Mouse (Mus musculus): ENCODE measurements around the gene U2surp. TPM values are rescaled to one million over a fixed set of nuclear protein-coding genes. Genes with fewer than 3 reads are reported as not detected.

Gene U2surp
- polyA plus RNA-seq, 1 experiment: 5.5 TPM

- Histone ChIP-seq H3K36me3 (ENCODE audit: control insufficient read depth, insufficient read depth) (no peaks in the 10 kb centered on the region), H3K4me3 (no peak overlapping the region), H3K79me2 (ENCODE audit: control insufficient read depth, insufficient read depth) (no peaks in the 10 kb centered on the region), H3K27me3 (ENCODE audit: control insufficient read depth, insufficient read depth, insufficient read length) (peaks cover 22% of the 10 kb centered on the region), H3ac (ENCODE audit: control insufficient read depth, insufficient read length) (no peak overlapping the region), H3K4me2 (ENCODE audit: low read depth) (no peak overlapping the region)
- TF ChIP-seq USF1 (IDR thresholded peaks at IDR 0.05; ENCODE audit: low read depth) (no peak), MYOD1 (IDR thresholded peaks at IDR 0.05; ENCODE audit: control insufficient read depth in 1 of 3, insufficient read length in 2 of 3, low read depth in 2 of 3) (no peak), TCF3 (IDR thresholded peaks at IDR 0.05; ENCODE audit: insufficient read length, low read depth) (no peak), MAX (IDR thresholded peaks at IDR 0.05; ENCODE audit: low read depth) (no peak), E2F4 (IDR thresholded peaks at IDR 0.05; ENCODE audit: insufficient read depth) (no peak), REST (IDR thresholded peaks at IDR 0.05; ENCODE audit: insufficient read depth, insufficient read length) (no peak), MYOG (IDR thresholded peaks at IDR 0.05; ENCODE audit: control insufficient read depth in 1 of 3, insufficient read depth in 1 of 3, insufficient read length in 2 of 3, low read depth in 2 of 3) (no peak), CEBPB (IDR thresholded peaks at IDR 0.05; ENCODE audit: insufficient read depth, poor library complexity, severe bottlenecking) (no peak), TCF12 (IDR thresholded peaks at IDR 0.05; ENCODE audit: insufficient read depth, poor library complexity, severe bottlenecking) (no peak), POLR2AphosphoS2 (IDR thresholded peaks at IDR 0.05; ENCODE audit: insufficient read length, low read depth) (no peak), POLR2A (IDR thresholded peaks at IDR 0.05; ENCODE audit: insufficient read length, low read depth) (no peak), SRF (IDR thresholded peaks at IDR 0.05; ENCODE audit: control insufficient read depth, insufficient read length, low read depth) (no peak)
These were observed 45.9 kb upstream of the U2surp start for GRCm38 (mm10) chr9:95557722-95558121.

- TF ChIP-seq REST (IDR thresholded peaks at IDR 0.05; ENCODE audit: insufficient read depth, insufficient read length) (no peak), E2F4 (IDR thresholded peaks at IDR 0.05; ENCODE audit: insufficient read depth) (no peak), MAX (IDR thresholded peaks at IDR 0.05; ENCODE audit: low read depth) (no peak), POLR2AphosphoS2 (IDR thresholded peaks at IDR 0.05; ENCODE audit: insufficient read length, low read depth) (no peak)
- Histone ChIP-seq H3K79me2 (ENCODE audit: control insufficient read depth, insufficient read depth) (no peaks in the 10 kb centered on the region), H3K36me3 (ENCODE audit: control insufficient read depth, insufficient read depth) (no peaks in the 10 kb centered on the region), H3K4me3 (no peak overlapping the region), H3ac (ENCODE audit: control insufficient read depth, insufficient read length) (no peak overlapping the region), H3K27me3 (ENCODE audit: control insufficient read depth, insufficient read depth, insufficient read length) (peaks cover 22% of the 10 kb centered on the region), H3K4me2 (ENCODE audit: low read depth) (no peak overlapping the region)
These were observed 44.3 kb upstream of the U2surp start for GRCm38 (mm10) chr9:95556067-95556512.

GRCm38 (mm10) chr9:95555233-95555740 is 43.5 kb upstream of the U2surp start:
- Histone ChIP-seq H3ac (ENCODE audit: control insufficient read depth, insufficient read length) (no peak overlapping the region), H3K4me3 (no peak overlapping the region), H3K4me2 (ENCODE audit: low read depth) (no peak overlapping the region), H3K79me2 (ENCODE audit: control insufficient read depth, insufficient read depth) (no peaks in the 10 kb centered on the region), H3K36me3 (ENCODE audit: control insufficient read depth, insufficient read depth) (no peaks in the 10 kb centered on the region), H3K27me3 (ENCODE audit: control insufficient read depth, insufficient read depth, insufficient read length) (peaks cover 16% of the 10 kb centered on the region)
- TF ChIP-seq TCF3 (IDR thresholded peaks at IDR 0.05; ENCODE audit: insufficient read length, low read depth) (no peak), E2F4 (IDR thresholded peaks at IDR 0.05; ENCODE audit: insufficient read depth) (no peak), USF1 (IDR thresholded peaks at IDR 0.05; ENCODE audit: low read depth) (no peak), MYOG (IDR thresholded peaks at IDR 0.05; ENCODE audit: control insufficient read depth in 1 of 3, insufficient read depth in 1 of 3, insufficient read length in 2 of 3, low read depth in 2 of 3) (no peak), CEBPB (IDR thresholded peaks at IDR 0.05; ENCODE audit: insufficient read depth, poor library complexity, severe bottlenecking) (no peak), TCF12 (IDR thresholded peaks at IDR 0.05; ENCODE audit: insufficient read depth, poor library complexity, severe bottlenecking) (no peak), POLR2AphosphoS2 (IDR thresholded peaks at IDR 0.05; ENCODE audit: insufficient read length, low read depth) (no peak), MAX (IDR thresholded peaks at IDR 0.05; ENCODE audit: low read depth) (no peak), POLR2A (IDR thresholded peaks at IDR 0.05; ENCODE audit: insufficient read length, low read depth) (no peak), SRF (IDR thresholded peaks at IDR 0.05; ENCODE audit: control insufficient read depth, insufficient read length, low read depth) (no peak), REST (IDR thresholded peaks at IDR 0.05; ENCODE audit: insufficient read depth, insufficient read length) (no peak)

- Histone ChIP-seq H3K27me3 (ENCODE audit: control insufficient read depth, insufficient read depth, insufficient read length) (peaks cover 9% of the 10 kb centered on the region), H3K4me2 (ENCODE audit: low read depth) (no peak overlapping the region), H3ac (ENCODE audit: control insufficient read depth, insufficient read length) (no peak overlapping the region), H3K4me3 (no peak overlapping the region), H3K79me2 (ENCODE audit: control insufficient read depth, insufficient read depth) (no peaks in the 10 kb centered on the region), H3K36me3 (ENCODE audit: control insufficient read depth, insufficient read depth) (no peaks in the 10 kb centered on the region)
- TF ChIP-seq MAX (IDR thresholded peaks at IDR 0.05; ENCODE audit: low read depth): no peak
These were observed 42.7 kb upstream of the U2surp start for GRCm38 (mm10) chr9:95554231-95555221.

GRCm38 (mm10) chr9:95552175-95552705 is 40.4 kb upstream of the U2surp start:
- Histone ChIP-seq H3K4me2 (ENCODE audit: low read depth) (no peak overlapping the region), H3ac (ENCODE audit: control insufficient read depth, insufficient read length) (no peak overlapping the region), H3K36me3 (ENCODE audit: control insufficient read depth, insufficient read depth) (no peaks in the 10 kb centered on the region), H3K4me3 (no peak overlapping the region), H3K27me3 (ENCODE audit: control insufficient read depth, insufficient read depth, insufficient read length) (no peaks in the 10 kb centered on the region), H3K79me2 (ENCODE audit: control insufficient read depth, insufficient read depth) (no peaks in the 10 kb centered on the region)
- no peak for TF ChIP-seq MAX (IDR thresholded peaks at IDR 0.05; ENCODE audit: low read depth)
- TF ChIP-seq POLR2A (IDR thresholded peaks at IDR 0.05; ENCODE audit: insufficient read length, low read depth): no peak
- no peak for TF ChIP-seq MYOD1 (IDR thresholded peaks at IDR 0.05; ENCODE audit: control insufficient read depth in 1 of 3, insufficient read length in 2 of 3, low read depth in 2 of 3)
- no peak for TF ChIP-seq REST (IDR thresholded peaks at IDR 0.05; ENCODE audit: insufficient read depth, insufficient read length)
- no peak for TF ChIP-seq TCF3 (IDR thresholded peaks at IDR 0.05; ENCODE audit: insufficient read length, low read depth)
- TF ChIP-seq SRF (IDR thresholded peaks at IDR 0.05; ENCODE audit: control insufficient read depth, insufficient read length, low read depth): no peak
- TF ChIP-seq E2F4 (IDR thresholded peaks at IDR 0.05; ENCODE audit: insufficient read depth): no peak
- TF ChIP-seq TCF12 (IDR thresholded peaks at IDR 0.05; ENCODE audit: insufficient read depth, poor library complexity, severe bottlenecking): no peak
- TF ChIP-seq CEBPB (IDR thresholded peaks at IDR 0.05; ENCODE audit: insufficient read depth, poor library complexity, severe bottlenecking): no peak
- TF ChIP-seq USF1 (IDR thresholded peaks at IDR 0.05; ENCODE audit: low read depth): no peak
- no peak for TF ChIP-seq MYOG (IDR thresholded peaks at IDR 0.05; ENCODE audit: control insufficient read depth in 1 of 3, insufficient read depth in 1 of 3, insufficient read length in 2 of 3, low read depth in 2 of 3)
- no peak for TF ChIP-seq POLR2AphosphoS2 (IDR thresholded peaks at IDR 0.05; ENCODE audit: insufficient read length, low read depth)

Measured in myocyte (in vitro differentiated cells).